Mouse (Mus musculus) CD4-positive helper T cell, adult 2 months (primary cell): ENCODE measurements at regions not wholly inside any gene's neighbourhood (a gene's known extent, or its start where the extent isn't known, plus 50 kb on each side); places are given as distances from the start of the nearest gene placed in this dataset.

Experiments used
- DNase-seq: peaks from one replicate; pipeline ENCODE4 v3.0.0-alpha.2; 2012; ENCODE audit warnings: low read depth, missing footprints, low spot score

DNA sequence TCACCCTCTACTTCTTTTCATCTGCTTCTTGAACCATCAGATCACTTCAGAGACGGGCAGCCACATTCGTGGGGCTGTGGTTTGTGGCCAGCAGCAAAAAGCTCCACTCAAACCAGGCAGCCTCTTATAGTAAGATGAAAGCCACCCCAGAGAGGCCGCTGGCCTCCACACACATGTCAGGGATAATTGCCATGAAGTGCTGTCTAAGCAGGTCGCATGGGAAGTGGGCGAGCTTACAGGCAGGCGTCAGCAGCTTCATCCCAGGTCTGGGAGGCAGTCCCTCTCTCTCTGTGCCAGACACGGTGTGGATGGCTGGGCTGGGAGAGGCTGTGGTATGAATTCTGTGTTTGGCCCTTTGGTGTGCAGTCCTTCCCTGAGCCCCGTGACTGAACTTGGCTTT is 358.4 kb upstream of the Kcnab2 start:
- DNase-seq = no peak

DNA sequence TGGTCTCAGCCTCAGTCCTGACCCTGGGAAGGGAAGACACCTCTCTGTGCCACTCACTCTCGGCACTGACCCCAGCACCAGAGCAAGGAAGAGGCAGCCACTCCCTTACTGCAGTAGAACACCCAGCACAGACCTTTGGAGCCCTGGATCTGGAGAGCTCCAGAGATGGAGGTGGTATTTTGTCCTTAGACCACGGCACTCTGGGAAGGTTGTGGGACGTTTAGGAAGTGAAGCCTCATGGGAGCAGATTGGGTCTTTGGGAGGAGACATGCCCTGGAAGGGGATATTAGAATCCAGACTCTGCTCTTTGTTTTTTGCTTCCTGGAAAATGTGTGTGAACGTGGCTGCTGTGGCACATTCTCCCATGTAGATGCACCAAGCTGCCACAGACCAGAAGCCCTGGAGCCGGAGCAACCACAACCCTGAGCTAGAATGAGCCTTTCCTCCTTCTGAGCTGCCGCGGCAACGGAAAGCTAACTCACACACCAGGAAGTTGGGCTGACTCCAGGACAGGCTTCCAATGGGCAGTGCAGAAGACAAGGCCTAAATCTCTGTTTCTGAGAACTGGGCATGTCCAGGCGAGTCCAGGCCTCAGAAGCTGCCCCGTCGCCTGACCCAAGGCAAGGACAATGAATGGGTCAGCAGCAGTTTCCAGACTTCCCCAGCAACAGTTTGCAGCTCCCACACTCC is 356.9 kb upstream of the Kcnab2 start:
- DNase-seq = no peak

DNA sequence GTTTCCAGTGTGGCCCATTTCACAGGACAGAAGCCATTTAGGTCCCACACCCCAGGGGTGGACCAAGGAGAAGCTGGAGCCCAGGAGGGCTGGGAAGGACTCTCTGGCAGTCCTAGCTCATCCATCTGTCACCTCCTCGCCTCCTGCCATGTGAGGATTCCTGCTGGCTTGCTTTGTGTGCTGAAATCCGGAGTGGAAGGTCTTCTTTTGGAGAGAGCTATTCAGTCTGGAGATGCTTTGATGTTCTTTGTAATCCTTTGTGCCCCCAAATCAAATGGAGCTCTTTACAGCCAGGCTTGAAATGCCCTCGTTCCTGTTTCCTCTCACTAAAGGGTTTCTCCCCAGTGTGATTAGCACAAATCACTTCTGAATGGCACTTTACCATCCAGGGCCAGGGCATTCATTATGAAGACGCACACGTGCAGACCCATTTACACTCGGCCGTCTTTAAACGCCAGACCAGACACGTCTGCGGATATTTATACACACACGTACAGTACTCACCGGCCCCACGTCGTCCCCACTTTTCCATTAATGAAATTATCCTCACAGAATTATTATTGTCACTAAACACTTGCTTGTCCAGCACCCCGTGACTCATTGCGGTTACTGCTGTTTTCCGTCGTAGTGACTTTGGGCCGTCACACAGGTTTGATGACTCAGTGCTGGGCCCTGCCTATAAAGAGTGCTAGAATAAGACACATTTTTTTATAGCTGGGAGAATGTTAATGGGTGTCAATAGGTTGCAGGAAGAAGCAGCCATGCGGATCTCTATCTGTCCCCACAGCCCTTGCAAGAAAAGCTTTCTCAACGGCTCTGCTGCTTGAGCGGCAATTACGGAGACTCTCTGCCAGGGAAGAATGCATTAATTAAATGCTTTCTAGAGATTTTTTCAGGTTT is 356.0 kb upstream of the Kcnab2 start:
- DNase-seq = no peak

DNA sequence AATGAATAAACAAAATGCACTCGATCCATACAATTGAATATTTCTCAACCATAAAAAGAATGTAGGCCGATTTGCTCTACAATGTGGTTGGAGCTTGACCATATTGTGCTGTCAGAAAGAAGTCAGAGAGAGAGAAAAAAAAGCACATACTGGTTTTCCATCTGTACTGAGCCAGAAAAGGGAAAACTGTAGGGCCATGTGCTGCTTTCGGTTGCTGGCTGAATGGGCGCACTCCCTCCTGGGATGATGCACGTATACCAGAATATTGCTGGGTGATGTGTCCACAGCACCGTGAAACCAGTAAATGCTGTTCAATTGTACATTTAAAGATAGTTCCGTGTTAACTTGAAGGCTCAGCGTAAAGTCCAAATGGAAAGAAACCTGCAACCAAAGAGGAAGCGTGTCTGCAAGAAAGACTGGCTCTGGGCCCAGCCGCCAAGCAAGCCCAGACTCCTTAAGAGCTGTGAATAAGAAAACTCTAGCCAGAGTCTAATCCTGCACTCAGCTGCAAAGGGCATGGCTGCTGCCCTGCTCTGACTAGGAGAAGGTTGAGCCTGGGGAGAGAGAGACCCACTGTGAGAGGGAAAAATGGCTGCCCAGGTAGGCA is 355.2 kb upstream of the Kcnab2 start:
- no peak for DNase-seq

DNA sequence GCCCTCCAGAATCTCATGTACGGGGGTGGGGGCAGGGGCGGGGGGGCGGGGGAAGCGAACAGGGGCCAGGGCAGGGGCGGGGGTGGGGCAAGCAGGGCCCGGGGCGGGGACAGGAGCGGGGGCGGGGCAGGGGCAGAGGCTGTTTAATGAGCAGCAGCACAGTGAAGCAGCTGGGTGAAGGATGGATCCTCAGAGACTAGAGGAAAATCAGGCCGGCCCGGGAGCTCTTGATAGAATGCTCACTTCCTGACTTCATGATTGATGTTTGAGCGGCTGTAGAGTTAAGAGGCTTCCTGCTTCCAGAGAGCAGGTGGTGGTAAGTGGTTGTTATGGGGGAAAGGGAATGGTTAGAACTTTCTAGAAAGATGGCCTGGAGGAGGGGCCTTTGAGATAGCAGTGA is 347.5 kb upstream of the Kcnab2 start:
- DNase-seq = no peak

DNA sequence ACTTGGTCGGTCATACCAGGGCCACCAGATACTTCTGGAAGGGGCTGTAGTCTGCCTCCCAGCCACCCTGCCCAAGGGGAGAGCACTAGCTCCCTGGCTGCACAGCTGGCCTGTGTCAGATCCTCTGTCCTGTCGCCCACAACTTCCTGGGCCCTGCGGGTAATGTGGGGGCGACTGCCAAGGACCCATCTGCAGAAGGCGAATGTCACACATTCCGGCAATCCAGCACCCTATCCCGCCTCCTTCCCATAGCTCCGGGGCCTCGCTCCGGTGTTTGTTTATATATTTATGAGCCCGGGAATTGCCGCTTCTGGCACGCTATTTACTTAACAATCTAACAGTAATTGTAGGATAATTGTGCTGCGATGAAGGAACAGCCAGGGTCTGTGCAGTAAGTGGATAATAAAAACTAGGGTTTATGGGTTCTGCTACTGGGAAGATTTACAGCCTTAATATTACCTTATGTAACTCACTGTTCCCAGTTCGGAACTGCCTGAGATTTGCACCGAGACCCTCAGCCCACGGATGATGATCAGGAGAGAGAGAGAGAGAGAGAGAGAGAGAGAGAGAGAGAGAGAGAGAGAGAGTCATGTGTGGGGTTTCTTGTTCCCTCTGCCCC is 338.6 kb upstream of the Kcnab2 start:
- no peak for DNase-seq

DNA sequence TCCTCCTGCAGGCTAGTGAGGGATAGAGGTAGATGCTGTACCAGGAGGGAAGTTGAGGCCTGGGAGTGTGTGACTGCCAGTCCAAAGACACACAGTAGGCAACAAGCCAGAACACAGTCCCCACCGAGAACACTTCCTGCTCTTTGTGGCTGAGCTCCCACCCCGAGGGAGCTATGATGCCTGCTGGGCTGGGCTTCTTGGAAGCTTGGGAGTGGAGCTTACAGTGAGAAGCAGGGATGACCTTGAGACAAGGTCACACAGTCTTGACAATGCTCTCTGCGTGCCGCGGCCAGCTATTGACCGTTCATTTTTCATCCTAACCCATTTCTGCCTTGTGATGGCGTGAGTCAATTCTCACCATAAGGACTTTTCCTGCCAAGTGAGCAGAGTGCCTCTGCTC is 328.9 kb upstream of the Kcnab2 start:
- no peak for DNase-seq

DNA sequence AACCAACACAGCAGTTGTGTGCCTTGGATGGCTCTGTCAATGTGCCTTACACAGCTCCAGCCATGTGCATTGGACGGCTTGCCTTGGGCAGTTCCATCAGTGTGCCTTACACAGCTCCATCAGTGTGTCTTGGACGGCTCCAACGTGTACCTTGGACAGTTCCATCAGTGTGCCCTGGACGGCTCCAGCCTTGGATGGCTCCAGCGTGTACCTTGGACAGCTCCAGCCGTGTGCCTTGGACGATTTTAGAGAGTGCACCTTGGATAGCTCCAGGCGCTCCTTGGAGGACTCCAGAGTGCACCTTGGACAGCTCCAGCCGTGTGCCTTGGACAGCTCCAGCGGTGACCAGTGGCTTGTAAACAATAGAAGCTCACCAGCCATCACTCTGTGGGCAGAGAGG is 321.7 kb upstream of the Kcnab2 start:
- no peak for DNase-seq

DNA sequence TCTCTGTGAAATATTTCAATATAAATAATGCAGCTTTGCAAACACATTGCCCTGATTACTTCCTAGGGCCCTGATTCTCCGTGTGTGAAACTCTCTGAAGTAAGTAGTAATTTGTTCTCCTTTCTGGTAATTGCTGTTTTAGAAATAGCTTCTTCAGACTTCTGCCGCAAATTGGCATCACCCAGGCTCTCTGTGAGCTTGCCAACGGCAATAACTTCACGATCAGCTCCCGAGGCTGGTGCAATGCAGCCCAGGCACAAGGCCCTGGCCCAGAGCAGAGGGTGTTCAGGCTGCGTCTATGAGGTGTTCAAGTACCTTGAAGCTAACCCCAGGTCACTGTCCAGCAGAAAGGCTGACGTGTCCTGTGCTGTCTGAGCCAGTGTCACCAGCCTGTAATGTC is 310.8 kb upstream of the Kcnab2 start:
- no peak for DNase-seq

DNA sequence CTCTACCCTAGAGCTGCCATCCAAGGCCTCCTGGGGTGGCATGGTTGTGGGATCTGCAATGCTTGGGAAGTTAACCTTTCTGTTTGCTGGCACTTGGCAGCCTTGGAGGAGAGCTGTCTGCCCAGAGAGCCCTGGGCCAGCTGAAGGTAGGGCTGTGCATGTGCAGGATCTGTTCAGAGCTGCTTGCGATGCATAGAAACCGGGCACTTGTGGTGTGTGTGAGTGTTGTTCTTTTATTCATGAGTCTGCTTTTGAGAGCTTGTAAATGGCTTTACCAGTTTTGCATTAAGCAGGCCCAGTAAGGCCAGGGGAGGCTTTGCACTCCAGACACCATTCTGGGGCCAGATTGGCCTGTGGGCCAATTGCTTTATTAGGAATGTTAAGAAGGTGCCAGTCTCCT is 307.3 kb upstream of the Kcnab2 start:
- no peak for DNase-seq

DNA sequence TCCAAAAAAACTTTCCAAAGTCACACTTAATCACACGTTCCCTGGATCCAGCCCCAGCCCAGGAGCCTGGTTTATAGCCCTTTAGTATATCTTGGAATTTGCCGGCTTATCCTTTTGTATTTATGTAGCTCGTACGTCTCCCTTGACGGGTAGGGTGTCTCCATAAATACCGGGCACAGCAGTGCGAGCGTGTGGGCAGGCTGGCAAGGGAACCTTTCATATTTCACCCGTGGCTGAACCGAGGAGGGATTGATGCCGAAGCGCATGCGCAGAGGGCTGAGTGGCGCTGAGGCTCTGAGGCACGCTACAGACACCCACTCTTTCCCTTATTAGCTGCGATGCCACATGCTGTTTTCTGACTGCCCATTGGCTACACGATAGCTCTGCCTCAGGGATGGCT is 301.9 kb upstream of the Kcnab2 start:
- no peak for DNase-seq

DNA sequence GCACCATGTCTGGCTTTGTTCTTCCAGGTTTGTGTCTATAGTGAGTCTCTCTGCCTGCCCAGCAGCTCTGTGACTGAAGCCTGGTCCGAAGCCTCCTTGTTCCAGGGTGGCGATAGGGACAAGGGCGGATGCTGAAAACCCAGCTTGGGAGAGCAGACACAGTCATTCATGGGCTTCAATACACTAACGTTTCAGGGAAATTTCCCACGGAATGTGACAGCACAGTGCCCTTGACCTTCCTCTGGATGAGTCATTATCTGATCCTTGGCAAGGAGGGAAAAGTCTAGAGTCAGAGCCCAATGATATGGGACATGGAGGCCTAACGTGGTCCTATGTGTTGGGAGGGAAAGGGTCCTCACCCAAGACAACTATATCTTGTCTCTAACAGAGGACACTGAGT is 298.1 kb upstream of the Kcnab2 start:
- no peak for DNase-seq

DNA sequence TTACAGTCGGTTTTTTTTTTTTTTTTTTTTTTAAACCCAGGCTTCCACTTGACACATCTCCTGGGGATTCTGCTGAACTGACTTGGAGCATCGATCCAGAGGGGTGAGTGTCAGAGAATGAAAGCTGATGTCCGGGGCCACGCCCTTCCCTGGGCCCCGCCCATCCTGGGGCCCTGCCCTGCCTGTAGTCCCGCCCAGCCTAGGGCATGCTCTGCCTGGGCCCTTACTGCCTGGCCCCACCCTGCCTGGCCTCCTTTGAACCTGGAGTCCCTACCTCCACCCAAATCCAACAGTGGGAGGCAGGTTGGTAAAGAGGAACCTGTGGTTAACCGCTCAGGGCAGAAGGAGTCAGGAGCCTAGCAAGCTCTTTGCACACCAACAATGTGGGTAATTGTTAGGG is 293.7 kb upstream of the Kcnab2 start:
- DNase-seq = no peak

DNA sequence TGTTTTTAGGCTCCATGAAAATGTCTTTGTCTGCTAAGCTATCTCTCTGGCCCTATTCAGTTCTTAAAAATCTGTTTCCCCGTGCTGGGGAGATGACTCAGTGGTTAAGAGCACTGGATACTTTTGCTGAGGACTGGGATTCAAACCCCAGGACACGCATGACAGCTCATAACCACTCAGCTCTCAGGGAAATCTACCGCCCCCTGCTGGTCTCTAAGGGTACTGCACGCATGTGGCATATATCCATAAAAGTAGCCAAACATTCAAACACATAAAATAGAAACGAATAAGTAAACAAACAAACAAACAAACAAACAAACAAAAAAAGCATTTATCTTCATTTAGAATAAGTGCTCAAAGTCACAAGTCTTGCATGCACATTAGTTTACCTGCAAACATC is 289.7 kb upstream of the Kcnab2 start:
- DNase-seq = no peak

DNA sequence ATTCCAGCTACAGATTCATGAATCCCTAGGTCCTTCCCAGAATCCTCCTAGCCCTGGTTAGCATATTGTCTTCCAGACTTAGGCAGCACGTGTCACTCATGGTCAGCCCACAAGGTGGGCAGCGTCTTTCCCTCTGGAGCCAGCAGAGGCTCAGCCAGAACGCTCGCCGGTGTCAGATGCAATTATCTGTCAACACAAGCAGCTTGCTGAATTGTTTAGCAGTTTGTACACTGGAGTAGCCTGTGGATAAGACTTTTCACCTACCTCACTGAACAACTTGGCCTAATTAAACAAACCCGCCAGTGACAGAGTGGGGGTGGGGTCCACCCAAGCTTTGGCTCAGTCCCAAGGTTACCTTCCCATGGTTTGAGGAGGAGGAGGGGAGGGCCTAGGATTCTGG is 285.4 kb upstream of the Kcnab2 start:
- no peak for DNase-seq

DNA sequence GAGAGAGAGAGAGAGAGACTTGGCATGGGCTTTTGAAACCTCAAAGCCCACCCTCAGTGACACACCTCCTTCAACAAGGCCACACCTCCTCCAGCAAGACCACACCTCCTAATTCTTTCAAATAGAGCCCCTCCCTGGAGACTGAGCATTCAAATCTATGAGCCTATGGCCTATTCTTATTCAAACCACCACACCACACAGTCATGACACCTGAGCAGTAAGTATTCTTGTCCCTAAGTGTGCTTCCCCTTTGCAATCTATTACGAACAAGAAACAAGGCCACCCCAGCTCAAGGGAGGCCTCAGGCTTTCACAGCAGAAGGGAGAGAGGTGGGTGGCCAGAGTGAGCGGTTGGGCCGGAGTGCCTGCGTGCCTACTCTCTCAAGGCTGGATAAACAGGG is 284.9 kb upstream of the Kcnab2 start:
- no peak for DNase-seq

DNA sequence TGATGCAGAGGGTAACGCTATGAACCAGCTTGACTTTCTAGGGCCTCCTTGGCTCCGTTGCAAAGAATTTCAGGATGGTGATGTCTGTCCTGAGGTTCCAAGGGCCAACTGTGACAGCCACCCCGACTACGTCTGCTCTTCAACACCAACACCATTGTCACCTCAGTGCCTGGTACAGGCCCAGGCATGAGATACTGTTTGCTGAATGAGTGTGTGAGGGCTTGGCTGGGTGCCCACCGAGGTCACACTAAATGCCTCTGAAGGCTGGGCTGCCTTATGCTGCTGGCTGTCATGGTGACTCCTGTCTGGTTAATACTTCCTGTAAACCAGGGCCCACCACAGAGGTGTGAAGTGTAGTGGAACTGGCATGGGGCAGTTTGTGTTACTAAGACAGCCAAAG is 279.5 kb upstream of the Kcnab2 start:
- no peak for DNase-seq

DNA sequence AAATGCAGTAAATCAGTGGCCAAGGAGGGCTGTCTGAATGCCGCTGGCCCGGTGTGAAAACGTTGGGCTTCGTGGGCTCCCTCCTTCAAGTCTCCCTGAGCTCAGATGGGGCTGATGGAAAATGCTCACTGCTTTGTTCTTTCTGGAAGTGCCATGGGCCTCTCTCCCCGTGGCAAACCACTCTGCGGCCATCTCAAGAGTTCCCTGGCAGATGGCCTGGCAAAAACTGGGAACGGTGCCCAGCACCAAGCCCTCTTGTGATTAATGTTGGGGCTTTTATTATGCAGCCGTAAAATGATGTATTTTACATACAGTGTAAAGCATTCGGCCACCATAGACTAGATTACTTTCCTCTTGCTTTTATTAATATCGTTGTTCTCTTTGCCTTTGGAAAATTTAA is 278.9 kb upstream of the Kcnab2 start:
- DNase-seq = no peak

DNA sequence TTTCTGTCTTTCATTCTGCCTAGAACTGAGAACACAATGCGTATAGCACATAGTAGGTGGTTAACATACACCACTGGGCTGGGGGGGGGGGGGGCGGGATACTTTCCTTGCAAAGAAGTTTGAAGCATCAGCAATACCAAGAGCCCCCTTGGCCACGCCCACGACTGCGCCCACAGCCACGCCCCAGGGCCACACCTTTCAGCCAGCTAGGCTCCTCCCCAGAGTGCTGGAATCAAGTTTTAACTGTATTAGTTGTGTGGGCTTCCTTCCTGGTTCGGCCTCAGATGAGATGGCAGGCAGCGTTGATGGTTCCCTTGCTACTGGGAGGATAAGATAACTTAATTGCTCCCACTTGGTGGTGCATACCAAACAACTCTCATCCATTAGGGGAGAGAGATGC is 278.1 kb upstream of the Kcnab2 start:
- no peak for DNase-seq

DNA sequence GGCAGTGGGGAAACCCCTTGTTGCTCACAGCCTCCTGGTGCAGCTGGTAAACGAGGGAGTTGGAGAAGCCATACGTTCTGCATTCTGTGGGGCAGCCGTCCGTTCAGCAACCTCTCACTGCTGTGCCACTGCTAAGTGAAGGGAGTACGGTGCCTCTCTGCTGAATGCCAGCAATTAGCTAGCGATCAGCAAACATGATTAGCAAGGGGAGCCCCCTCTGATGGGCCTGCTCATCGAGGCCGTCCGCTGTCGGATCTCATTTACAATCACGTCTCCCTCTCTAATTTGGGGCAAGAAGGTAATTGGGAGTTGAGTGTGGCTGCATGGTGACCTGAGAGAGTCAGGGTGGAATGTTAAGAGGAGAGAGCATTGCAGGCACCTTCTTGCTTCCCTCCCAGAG is 266.7 kb upstream of the Kcnab2 start:
- no peak for DNase-seq

DNA sequence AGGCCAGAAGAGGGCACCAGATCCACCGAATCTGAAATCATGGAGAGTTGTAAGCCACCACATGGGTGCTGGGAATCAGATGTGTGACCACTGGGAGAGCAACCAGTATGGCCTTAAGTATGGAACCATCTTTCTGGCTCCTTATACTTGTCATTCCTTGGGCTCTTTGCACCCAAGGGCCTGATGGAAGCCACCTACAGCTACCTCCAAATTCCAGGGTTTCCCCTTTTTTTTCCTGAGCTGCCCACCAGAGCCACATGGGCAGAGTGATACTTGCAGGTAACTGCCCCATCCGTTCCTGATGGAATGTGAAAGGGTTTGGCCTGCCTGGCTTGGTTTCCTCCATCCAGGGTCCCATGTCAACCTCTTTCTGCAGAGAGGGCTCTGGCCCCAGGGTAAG is 255.3 kb upstream of the Kcnab2 start:
- no peak for DNase-seq

DNA sequence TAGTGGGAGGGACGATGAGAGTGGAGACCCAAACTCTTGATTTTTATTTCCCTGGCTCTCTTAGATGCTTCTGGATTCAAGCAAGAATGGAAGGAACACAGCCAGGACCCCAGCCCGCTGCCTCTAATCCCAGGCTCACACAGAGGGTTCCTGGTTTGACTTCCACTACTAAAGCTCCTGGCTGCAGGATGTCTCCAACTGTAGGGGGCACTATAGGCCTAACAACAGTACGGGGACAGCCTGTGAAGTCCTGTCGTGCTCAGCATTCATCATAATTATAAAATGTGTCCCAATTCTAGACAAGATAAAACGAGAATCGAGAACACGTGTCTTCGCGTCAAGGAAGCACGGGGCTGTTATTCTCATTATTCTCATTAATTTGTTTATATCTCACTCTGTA is 254.3 kb upstream of the Kcnab2 start:
- DNase-seq = no peak
